Mouse (Mus musculus): ENCODE results near the gene Rbm38.

- TF ChIP-seq POLR2A (IDR thresholded peaks at IDR 0.05; ENCODE audit: low read depth, low read length) (no peak), CTCF (IDR thresholded peaks at IDR 0.05; ENCODE audit: extremely low read depth, insufficient read length, insufficient replicate concordance, low read depth, low read length) (no peak)
These were observed 27.9 kb downstream of the Rbm38 start for GRCm38 (mm10) chr2:173048041-173048745.
